Mouse (Mus musculus): ENCODE data around the gene Bicral.

The Bicral gene

DNA sequence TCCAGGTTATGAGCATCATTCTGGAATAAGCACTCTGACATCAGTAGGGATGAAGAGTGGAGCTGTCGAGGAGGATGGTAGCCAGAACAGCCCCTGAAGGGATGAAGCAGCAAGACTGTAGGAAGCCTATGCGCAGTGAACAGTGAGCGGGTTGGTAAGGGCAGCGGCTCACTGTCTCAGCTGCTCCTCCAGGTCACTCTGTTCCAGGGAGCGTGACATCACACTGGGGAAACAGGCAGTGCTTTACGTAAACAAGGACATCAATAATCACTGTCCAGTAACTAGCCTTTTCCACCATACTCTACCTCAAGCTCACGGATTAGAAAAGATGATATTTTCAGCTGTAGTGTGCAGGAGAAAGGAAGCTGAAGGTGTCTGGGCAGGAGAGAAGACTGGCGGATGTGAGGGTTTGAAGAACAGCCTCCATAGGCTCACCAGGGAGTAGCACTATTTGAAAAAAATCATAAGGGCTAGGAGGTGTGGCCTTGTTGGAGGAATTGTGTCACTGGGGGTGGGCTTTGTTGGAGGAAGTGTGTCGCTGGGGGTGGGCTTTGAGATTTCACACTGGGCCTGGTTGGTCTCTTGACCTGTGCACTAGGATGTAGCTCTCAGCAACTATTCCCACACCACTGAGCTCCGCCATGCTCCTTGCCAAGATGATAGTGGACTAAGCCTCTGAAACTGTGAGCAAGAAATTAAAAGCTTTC lies 17.8 kb downstream of the Bicral start:
- no peak for DNase-seq

DNA sequence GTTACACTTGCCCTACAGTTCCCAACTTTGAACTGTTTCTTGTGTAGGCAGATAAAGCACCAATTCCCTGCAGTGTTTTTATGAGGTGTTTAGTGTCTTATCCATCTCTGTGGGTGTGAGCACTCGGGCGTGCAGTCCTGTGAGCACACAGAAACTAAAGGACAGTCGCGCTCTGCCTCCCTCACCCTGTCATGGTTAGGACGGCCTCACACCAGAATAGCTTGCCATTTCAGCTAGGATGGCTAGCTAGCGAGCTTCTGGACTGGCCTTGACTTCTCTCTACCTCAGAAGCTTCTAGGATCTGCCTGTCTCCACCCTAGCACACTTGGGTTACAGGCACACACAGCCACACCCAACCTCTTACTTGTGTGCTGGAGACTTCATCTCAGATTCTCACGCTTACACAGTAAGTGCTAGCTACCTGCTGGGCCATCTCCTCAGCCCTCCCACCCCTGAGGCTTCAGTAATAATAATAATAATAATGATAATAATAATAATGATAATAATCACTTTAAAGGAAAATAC lies 19.8 kb downstream of the Bicral start:
- no peak for DNase-seq

DNA sequence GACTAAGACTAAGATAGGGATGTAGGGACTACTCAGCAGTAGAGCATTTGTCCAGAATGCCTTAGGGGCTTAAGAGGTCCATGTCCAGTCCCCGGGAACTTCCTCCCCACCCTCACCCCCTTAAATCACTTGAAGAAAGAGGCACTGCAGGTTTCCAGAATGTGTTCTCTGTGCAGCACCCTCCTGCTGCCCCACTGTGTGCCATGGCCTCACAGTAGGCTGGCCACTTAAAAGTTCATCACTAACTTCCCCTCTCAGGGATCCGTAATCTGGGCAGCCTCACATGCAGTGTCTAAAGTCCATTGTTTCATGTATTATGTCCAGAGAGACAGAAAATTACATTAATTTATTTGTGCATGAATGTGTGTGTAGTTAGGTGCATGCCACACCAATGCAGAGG lies 20.4 kb downstream of the Bicral start:
- DNase-seq: no peak

DNA sequence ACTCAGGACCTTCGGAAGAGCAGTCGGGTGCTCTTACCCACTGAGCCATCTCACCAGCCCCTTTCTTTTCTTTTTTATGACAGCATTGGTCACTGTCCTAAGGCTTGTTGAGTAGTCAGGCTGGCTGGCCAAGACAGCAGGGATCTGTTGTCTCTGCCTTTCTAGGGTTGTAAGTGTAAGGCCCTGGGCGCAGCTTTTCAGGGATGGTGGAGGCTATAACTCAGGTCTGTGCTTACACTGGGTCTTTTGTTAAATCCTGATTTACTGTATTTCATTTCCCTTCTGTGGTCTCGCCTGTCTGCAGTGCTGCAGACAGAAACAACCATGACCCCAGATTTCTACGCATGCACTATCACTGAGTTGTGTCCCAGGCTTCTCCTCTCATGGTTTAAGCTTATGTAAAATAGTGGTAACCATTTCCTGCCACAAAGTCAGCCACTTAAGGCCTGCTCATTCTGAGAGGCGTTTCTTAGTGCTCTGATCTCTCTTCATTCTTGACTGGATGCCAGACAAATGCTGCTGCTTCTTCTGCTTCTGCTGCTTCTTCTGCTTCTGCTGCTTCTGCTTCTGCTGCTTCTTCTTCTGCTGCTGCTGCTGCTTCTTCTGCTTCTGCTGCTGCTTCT lies 23.1 kb downstream of the Bicral start:
- DNase-seq: peak; percentile 34

DNA sequence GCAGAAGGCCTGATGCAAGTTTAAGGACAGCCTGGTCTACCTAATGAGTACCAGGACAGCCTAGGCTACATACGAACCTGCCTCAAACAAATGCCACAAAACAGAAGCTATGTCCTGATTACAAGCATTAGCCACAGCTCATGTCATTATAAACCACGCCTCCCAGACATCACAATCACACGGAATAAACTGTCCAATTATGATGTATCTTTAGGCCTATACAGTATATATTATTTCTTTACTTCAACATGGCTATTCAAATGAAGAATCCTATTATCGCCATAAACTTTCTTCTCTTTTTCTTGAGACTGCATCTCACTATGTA lies 25.3 kb downstream of the Bicral start:
- no peak for DNase-seq

DNA sequence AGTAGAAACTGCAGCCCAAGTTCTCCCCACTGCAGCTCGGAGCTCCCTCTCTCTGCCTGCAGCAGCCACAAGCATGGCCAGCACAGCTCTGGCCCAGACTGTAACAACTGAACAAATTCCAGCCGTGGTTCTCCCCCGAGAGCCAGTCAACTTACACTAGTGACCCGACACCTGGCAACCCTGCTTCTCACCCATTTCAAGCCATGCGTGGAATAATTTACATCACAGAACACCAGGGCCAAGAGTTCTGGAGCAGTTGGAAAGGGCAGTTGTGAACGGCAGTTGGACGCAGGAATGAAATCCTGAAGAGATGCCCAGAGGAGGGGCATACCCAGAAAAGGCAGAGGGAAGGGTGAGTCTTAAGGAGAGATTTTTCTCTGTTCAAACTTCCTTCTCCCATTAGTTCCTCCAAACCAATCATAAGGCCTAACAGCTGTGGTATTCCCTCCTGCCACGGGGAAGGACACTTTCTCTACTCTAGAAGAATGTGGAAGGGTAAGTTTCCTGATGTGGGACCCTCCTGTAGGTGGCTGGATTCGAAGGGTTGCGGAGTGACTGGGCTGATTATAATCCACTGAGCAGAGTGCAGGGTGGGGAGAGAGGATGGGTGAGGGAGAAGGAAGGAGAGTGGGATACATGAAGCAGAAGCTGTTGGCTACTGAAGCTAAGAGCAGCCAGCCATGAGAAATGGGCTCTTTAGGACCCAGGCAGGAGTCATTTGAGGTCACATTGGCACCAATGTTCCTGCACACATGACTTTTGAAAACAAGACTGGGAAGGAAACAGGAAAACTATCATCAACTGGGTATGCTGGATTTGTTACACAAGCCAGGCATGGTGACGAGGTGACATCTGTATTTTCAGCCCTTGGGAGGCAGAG lies 25.9 kb downstream of the Bicral start:
- DNase-seq: peak; percentile 75

GRCm38 (mm10) chr17:46829856-46830535 lies 28.3 kb downstream of the Bicral start:
- no peak for DNase-seq

DNA sequence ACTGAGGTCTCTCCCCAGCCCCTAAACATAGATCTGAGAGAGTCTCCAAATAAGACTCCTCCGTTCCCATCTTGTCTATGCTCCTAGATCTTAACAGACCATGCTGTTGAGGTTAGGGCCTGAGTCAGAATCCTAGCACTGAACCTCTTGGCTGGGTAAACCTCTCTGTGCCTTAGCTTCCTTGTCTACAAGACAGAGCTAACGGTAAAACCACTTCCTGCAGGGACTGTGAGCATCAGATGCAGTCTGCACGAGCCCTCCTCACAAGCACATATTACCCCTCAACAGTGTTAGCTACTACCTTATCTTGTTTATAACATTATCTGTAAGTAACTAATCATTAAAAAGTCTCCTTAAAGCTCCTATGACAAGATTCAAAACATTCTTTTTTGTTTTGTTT lies 29.3 kb downstream of the Bicral start:
- DNase-seq: no peak

DNA sequence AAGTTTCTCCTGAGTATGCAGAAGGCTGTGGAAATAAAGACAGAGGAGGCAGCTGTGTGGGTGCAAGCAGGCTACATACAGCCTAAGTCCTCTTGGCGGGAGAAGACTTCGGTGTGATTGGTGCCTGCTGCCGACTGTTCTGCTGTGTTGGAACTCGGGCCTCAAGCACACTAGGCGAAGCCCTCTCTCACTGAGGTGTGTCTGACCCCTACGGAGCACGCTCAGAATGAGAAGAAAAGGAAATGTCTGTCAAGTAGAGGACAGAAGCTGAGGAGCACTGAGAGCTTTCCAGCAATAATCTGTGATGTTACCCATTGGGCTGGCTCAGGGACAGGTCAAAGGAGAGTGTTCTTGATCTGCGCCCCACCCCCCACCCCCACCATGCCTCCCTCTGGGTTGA lies 35.2 kb downstream of the Bicral start:
- no peak for DNase-seq

GRCm38 (mm10) chr17:46820628-46821027 lies 37.7 kb downstream of the Bicral start:
- DNase-seq: no peak

- no peak for DNase-seq
Measured at GRCm38 (mm10) chr17:46817734-46818158, 40.5 kb downstream of the Bicral start.

DNA sequence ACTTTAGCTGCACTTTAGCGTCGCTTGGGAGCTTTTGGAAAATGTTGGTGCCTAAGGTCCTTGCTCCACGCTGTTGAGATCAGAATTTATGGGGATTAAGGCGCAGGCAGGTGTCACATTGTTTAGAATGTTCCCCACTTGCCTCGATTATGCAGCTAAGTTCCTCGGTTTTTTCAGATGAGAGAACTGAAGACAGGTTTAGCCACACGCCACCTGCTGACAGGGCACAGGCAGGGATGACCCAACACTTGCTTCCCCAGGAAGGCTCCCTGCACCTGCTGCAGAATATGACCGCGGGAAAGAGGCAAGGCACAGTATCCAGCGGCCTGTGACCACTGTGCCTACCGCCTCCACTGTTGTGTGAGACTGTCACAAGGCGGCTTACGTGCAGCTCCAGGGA lies 42.0 kb downstream of the Bicral start:
- no peak for DNase-seq

DNA sequence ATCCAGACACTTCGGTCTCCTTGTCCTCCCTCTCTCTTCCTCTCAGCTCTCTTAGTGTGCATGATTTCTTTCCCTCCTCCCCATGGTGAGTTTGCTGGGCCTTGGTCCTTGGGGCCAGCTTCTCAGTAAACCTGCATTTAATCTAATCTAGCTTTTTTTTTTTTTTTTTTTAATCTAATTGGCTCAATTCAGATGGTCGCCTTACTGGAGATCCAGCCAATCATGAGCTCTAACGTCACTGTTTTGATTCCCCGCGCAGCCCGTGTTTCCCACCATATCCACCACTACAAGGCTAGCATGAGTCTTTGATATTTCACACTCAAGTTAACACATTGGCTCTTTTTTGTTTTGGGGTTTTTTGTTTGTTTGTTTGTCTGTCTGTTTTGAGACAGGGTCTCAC lies 43.8 kb downstream of the Bicral start:
- no peak for DNase-seq

GRCm38 (mm10) chr17:46813637-46814036 lies 44.6 kb downstream of the Bicral start:
- no peak for DNase-seq

GRCm38 (mm10) chr17:46812442-46812841 lies 45.8 kb downstream of the Bicral start:
- DNase-seq: no peak

- DNase-seq: no peak
Measured at GRCm38 (mm10) chr17:46810672-46811071, 47.6 kb downstream of the Bicral start.

GRCm38 (mm10) chr17:46809131-46809830 lies 49.0 kb downstream of the Bicral start:
- no peak for DNase-seq

GRCm38 (mm10) chr17:46808376-46808775 lies 49.9 kb downstream of the Bicral start:
- DNase-seq: no peak

- no peak for DNase-seq
Measured at GRCm38 (mm10) chr17:46801761-46802160, 56.5 kb downstream of the Bicral start.

- DNase-seq: no peak
Measured at GRCm38 (mm10) chr17:46799680-46800079, 58.6 kb downstream of the Bicral start.

GRCm38 (mm10) chr17:46797386-46797785 lies 60.9 kb downstream of the Bicral start:
- no peak for DNase-seq

DNA sequence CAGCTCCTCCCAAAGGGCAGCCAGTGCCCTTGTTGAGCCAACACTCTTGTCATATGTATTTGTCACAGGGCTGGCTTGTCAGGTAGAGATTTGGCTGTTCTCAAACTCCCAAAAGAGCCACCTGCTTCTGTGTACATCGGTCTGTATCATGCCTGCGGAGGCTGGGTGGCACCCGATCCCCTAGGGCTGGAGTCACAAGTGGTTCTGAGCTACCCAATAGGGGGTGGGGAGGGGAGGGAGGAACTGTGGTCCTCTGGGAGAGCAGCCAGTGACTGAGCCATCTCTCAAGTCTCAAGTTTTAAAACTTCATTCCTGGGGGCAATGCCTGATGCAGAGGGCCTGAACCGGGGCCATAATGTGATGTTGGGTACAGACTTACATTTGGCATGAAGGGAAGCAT lies 61.5 kb downstream of the Bicral start:
- no peak for DNase-seq

All from lung, postnatal 10 days (tissue).